Mouse (Mus musculus) c-Kit-positive CD71-positive TER-119-positive erythroid progenitor cells, embryonic 14.5 days (primary cell): ENCODE results near the gene Slc25a45.
"Not testable (repeated sequence)": the region's sequence is repeated elsewhere in the genome, so short reads cannot be mapped to it uniquely, and the experiment has no call there.

Experiments
- DNase-seq: peaks from one replicate; pipeline ENCODE4 v3.0.0-alpha.2; 2013; ENCODE audit warnings: low spot score

Gene Slc25a45

DNA sequence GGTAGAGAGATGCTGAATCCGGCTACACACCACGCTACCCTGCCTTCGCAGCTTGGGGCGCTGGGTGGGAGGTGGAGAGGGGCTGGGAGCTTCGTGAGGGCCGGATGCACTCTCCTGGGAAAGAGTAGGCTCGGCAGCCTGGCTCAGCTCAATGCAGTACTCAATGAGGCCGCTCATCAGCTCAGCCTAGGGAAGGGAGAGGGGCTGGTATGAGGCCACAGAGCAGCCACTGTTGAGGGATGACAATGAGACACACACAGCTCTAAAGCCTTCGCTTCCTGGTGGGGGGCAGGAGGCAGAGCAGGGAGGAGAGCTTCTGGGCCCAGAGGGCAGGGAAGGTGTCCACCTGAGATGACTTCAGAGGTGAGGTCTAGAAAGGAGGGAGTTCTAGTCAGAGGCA is 21.0 kb upstream of the Slc25a45 start:
- no peak for DNase-seq

DNA sequence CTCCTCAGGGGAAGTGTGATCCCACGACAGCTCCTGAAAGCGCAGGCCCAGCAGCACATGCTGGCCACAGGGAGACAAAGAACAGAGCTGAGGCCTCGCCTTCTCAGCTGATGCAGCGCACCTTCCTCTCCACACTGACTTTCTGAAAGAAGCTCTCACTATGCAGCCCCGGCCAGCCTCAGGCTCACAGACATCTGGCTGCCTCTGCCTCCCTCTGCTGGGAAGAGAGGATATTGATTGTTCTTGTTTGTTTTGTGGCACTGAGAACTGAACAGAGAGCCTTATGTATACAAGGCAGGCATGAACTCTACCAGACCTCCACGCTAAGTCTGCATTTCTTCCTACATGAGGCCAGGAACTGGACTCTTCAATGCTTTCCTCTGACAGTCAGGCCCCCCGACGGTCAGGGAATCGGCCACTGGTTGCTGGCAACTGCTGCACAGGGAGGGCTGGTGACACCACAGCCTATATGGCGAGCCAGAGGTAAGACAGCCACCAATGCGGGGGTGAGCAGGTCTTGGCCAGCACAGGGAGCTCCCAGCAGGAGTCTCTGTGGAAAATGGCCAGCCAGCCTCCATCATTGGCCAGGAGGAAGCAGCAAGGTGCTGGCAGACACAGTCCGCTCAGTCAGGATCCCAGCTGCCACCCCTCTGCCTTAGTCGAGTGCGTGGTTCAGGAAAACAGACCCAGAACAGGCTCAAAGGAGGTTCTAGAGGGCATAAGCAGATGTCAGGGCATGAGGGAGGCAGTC is 15.1 kb upstream of the Slc25a45 start:
- DNase-seq, result no peak

- no peak for DNase-seq
These were observed 13.8 kb upstream of the Slc25a45 start for GRCm38 (mm10) chr19:5863776-5864175.

DNA sequence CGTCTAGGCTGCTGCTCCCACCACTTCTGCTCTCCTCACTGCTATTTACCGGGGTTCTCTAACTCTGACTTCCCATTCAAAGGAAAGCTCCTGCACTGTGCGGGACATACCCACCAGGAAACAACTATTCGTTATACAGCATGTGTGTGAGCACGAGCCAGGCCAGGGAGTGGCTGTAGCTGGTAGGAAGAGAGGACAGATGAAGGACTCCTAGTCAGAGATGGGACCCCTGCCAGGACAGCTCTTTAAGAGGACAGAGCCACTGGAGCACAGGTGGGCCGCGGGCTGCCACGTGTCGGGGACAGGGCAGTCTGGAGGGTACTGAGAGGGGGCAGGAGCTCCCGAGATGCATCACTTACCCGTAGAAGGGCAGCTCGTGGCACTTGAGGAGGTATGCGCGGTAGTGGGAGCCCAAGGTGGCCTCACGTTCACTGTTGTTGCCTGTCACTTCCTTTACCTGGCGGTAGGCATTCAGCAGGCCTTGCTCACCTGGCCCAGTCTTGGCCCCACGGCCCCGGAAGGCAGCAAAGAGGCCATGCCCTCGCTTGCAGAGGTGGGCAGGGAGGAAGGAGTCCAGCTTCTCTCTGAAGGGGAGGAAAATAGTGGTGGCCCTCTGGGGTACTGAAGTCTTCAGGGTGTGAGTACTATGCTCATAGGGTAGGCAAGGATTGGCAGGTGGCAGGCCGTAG is 12.8 kb upstream of the Slc25a45 start:
- DNase-seq, result no peak

DNA sequence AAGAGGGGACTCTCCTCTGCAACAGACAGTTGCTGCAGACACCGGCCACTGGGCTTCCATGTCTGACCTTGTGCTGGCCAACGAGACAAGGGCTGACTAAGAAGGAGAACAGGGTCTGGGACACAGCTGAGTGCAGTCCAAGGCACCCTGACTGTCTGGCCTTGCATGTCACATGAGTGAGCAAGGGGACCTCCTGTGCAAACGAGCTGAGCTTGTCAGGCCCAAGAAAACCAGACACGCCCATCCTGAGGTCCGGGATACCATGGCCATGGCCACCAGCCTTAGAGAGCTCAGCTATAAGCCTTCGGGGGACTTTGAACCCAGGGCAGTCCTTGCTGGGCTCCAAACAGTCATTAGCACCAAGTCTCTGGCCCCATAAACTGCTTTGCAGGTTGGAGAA is 9.5 kb upstream of the Slc25a45 start:
- DNase-seq, result no peak

DNA sequence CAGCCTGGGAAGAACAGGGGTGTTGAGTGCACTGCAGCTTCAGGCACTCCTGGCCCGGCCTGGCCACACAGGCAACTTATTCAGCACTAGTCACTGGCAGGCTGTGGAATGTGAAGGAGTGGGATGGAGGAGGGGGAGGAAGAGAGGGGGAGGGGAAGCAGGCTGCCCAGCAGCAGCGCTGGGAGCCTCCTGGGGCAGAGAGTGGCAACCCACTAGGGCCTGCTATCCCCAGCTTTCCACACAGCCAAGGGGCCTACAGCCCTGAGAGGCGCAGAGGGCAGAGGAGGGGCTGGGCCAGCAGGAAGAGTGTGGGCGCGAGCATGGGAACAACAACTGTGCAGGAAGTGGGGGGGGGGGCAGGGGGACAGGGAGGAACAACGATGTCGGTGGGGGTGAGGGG is 6.3 kb upstream of the Slc25a45 start:
- DNase-seq, result no peak

DNA sequence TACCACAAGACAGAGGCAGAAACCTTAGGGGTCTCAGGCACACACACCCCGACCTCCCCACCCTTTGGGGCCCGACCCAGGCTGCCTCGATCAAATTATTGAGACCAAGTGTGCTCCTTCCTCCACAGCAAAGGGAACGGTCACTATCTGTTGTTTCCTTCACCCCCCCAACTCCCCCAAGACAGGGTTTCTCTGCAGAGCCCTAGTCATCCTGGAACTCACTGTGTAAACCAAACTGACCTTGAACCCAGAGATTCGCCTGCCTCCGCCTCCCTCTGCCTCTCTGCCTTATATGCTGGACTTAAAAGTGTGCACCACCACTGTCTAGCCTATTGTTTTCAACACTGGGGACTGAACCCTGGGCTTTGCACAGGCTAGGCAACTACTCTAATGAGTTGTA is 5.9 kb upstream of the Slc25a45 start:
- DNase-seq, result no peak

DNA sequence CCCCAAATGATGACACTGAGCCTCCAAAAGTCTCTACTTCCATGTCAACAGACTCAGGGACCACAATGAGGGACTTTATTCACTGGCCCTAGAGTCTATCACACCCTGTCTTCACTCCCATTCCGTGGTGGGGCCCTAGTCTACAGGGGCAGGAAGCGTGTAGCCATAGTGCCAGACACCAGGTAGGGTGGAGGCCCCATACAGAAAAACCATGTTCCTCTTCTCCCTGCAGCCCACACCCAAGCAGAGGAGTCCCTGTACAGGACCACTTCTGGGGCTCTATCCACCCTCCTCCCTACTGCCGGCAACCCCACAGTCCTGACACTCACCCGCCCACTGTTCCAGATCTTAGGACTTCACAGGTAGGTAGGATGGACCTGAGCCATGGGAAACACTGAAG is 5.1 kb upstream of the Slc25a45 start:
- DNase-seq, result no peak

DNA sequence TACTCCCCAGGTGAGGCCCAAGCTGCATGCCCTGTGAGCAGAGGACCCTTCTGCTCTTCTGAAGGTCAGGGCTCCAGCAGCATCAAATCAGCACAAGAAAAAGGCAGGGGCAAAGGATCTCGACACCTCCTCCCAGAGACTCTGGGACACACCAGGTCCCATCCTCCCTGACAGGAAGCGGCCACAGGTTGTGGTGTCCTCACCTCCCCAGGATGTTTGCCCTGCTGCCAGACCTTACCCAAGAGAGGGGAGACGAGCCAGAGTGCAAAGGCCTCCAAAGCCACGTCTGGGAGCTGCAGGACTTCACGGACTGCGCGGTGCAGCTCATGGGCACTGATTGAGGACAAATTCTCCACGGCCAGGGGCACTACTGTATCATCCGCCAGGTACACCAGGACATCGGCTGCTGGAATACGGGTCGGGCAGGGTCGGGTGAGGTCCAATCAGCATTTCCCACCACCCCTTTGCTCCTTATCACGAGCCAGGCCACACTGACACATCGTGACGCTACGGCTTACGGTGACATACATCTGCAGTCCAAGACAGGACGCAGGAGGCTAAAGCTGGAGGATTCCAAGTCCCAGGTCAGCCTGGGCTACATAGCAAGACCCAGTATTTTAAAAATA is 4.6 kb upstream of the Slc25a45 start:
- no peak for DNase-seq

GRCm38 (mm10) chr19:5874391-5874968 is 3.1 kb upstream of the Slc25a45 start:
- no peak for DNase-seq

- peak; percentile 87 for DNase-seq
These were observed 2.6 kb upstream of the Slc25a45 start, which contains the start of gene Frmd8 for GRCm38 (mm10) chr19:5874969-5875480. Frmd8 (minus strand) TSS chr19:5875274.

- no peak for DNase-seq
These were observed 734 bp downstream of the Slc25a45 start for GRCm38 (mm10) chr19:5878362-5878722.

GRCm38 (mm10) chr19:5878916-5879315 is 1.3 kb downstream of the Slc25a45 start:
- no peak for DNase-seq

DNA sequence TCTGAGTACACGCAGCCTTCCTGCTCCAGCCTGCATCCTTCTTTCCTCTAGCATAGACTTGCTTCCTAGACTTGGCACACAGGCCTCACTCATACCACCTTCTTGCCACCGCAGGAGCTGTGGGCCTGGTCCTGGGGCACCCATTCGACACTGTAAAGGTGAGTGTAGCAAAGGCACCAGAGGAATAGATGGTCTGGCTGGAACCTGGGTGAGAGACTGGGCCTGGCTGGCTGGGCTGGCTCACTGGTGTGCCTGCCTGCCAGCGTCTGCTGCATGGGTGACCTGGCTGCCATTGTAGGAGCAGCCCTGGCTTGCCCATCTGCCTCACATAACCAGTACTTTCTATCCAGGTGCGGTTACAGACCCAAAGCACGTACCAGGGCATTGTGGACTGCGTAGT is 2.1 kb downstream of the Slc25a45 start:
- no peak for DNase-seq

DNA sequence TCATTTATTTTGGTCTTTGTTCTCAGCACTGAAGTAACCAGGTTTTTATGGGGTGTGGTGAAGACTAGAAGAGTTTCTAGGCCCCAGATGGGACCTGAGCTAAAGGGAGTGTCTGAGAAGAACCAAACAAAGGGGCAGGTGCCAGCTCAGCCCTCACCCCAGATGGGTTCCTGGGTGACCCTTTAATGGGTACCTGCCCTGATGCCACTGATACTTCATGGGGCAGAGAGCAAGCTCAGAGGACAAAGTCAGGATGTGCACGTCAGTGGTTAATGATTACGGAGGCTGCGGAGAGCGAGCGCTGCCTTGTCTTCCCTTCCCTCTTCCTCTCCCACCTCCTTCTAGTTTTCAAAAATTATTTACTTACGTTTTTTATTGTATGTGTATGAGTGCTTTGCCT is 3.5 kb downstream of the Slc25a45 start:
- DNase-seq, result no peak

DNA sequence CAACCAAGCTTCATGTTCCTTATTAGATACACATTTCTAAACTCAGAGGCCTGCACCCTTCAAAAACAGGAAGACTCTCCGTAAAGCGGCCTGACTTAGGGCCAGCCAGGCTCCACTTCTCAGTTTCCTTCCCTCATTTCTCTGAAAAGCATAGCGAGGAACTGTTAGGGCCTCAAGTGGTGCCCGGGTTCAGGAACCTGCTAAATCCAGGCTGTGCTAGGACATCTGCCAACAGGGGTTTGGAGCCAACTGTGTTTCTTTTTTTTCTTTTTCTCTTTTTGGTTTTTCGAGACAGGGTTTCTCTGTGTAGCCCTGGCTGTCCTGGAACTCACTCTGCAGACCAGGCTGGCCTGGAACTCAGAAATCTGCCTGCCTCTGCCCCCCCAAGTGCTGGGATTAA is 4.5 kb downstream of the Slc25a45 start:
- DNase-seq, result not testable (repeated sequence)

DNA sequence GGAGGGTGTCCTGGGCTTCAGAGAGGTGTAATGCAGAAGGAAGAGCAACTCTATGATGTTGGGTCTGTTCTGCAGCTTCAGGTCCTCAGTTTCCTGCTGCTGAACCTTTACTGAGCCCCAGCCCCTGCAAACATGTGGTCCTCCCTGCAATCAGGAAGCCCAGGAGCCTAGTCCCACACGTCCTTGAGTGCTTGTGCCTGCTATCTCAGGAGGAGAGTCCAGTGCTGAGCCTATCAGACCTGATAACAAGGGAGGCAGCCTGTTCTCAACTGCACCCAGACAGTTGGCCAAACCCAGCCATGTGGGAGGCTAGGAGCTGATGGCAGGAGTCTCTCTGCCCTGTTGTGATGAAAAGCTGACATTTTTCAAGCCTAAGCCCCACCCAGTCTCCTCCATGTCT is 6.3 kb downstream of the Slc25a45 start:
- DNase-seq, result peak; percentile 46

DNA sequence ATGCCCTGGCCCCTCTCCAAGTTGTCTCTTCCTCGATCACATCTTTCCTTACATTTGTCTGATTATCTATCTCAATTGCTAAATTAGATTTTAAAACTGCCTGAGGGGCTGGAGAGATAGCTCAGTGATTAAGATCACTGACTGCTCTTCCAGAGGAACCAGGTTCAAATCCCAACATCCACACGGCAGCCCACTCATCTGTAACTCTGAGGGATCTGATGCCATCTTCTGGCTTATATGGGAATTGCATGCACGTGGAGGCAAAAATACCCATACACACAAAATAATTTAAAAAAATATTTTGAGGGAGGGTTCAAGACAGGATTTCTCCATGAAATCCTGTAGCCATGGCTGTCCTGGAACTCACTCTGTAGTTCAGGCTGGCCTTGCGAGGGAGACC is 8.2 kb downstream of the Slc25a45 start:
- peak; percentile 44 for DNase-seq

DNA sequence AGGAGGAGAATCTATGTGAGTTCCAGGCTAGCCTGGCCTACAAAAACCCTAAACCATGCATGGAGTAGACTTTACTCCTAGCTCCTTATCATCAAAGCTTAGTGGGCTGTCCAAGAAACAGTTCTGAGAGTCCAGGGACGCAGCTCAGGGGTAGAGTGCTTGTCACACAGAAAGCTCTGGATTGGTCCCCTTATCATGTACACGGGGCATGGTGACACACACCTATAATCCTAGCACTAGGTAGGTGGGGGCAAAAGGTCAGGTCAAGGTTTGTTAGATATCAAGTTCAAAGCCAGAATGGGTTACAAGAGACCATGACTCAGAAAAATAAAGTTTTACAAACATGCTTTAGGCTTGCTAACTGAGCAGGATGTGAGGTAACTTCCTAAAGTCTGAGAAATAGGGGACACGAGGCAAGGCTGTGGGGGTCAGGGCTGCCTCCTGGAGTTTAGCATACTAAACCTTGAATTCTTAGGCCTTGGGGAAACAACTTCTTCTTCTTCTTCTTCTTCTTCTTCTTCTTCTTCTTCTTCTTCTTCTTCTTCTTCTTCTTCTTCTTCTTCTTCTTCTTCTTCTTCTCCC is 9.7 kb downstream of the Slc25a45 start:
- DNase-seq, result no peak

DNA sequence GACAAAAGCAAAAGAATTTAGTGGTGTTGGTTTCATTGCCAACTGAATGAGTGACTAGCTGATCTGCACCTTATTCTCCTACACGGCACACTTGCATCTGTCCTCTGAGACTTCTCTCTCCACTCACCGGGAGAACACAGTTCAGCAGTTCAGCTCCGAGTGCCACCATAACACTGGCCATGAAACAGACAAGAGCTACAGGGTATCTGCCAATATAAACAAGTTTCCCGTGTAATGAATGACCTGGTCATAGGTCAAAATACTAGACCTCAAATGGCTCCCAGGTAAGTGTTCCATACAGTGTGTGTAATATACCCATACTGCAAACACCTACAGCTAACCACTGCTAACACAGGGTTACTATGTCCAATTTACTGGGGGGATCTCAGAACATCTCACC is 11.6 kb downstream of the Slc25a45 start:
- no peak for DNase-seq

- no peak for DNase-seq
These were observed 14.1 kb downstream of the Slc25a45 start for GRCm38 (mm10) chr19:5891521-5892258.

DNA sequence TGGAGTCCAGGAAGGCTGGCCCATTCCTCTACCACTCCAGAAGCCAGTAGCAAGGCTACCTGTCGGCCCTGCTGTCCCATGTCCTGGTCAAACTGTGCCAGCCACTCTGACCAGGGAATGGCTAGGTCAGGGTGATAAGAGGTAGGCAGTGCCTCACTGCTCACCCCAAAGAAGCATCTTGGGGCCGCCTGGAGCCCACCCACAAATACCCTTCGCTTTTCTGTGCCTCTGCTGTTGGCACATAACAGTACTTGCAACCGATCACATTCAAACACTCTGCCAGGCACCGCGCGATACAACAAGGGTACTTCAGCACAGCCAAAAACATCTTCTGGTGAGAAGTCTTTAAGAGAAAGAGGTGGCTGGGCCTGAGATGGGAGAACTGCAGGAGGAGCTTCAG is 14.7 kb downstream of the Slc25a45 start:
- DNase-seq, result no peak
